Mouse (Mus musculus) C2C12 (cell line): ENCODE data around the gene Kirrel3.

ENCODE experiments used
- CTCF ChIP-seq: IDR thresholded peaks from one replicate; pipeline ENCODE4 v1.5.1; 2011; ENCODE audit not compliant: control insufficient read depth, insufficient read depth, insufficient read length
- MAX ChIP-seq: IDR thresholded peaks from one replicate; pipeline ENCODE4 v1.6.1; 2011; ENCODE audit warnings: mild to moderate bottlenecking, control low read depth
- USF1 ChIP-seq: IDR thresholded peaks from one replicate; pipeline ENCODE4 v1.6.1; 2011; ENCODE audit warnings: low read depth, mild to moderate bottlenecking, control low read depth, moderate library complexity

- TF ChIP-seq USF1 (no peak), CTCF (no peak), MAX (no peak)
Observed at GRCm38 (mm10) chr9:34561281-34561680, 75.6 kb downstream of the Kirrel3 start.
